Mouse (Mus musculus) embryonic fibroblast, embryonic 13.5 days (primary cell): ENCODE measurements around the gene Tmigd3.

Source experiments
- CTCF ChIP-seq: IDR thresholded peaks from 2 replicates; pipeline ENCODE4 v1.5.1; 2011; ENCODE audit warnings: mild to moderate bottlenecking, control low read depth, low read length, moderate library complexity, borderline replicate concordance; ENCODE audit not compliant: insufficient read depth
- POLR2A ChIP-seq: IDR thresholded peaks from 2 replicates; pipeline ENCODE4 v1.6.1; 2011; ENCODE audit warnings: low read depth, mild to moderate bottlenecking, control low read depth, low read length, moderate library complexity

GRCm38 (mm10) chr3:105931095-105931494 is 60.4 kb downstream of the Tmigd3 start:
- TF ChIP-seq CTCF (no peak), POLR2A (no peak)
